Mouse (Mus musculus): ENCODE results near the gene Tgfbr3. TPM values are rescaled to one million over a fixed set of nuclear protein-coding genes. Genes with fewer than 3 reads are reported as not detected.
A peak's percentile ranks its signal among the peaks of the same experiment; 100 is the strongest.

The Tgfbr3 gene
- 10.5 and 12.3 TPM in 2 replicates for polyA plus RNA-seq (2014; fragmentation: Nextera tagmentation; extraction: Ambion mirVana)

- Histone ChIP-seq H3K4me3 (ENCODE audit: low read depth, low read length) (peak within 1 kb of the TSS; percentile 87), H3K27me3 (ENCODE audit: control insufficient read depth, insufficient read depth, low read length) (no peaks in the 10 kb centered on the region; the same call in 1 of the 2 replicates), H3K27ac (replicated peaks; ENCODE audit: low read depth, low read length) (peak within 1 kb of the TSS; percentile 79; the same call in 1 of the 2 replicates), H3K9me3 (replicated peaks; ENCODE audit: control insufficient read depth, low read length) (no peaks in the 10 kb centered on the region), H3K4me2 (ENCODE audit: low read depth, low read length) (peak within 1 kb of the TSS; percentile 96), H3K4me1 (ENCODE audit: control insufficient read depth, insufficient read depth, low read length) (no peaks in the 10 kb centered on the region), H3K36me3 (replicated peaks; ENCODE audit: control insufficient read depth, insufficient read depth, low read depth, low read length) (no peaks in the 10 kb centered on the region), H3K9ac (replicated peaks; ENCODE audit: low read length) (peak within 1 kb of the TSS; percentile 82)
- DNase-seq (ENCODE audit: low spot score) = peak; percentile 86
- ATAC-seq (replicated peaks; ENCODE audit: insufficient number of reproducible peaks, low FRiP score, low TSS enrichment, low read depth) = peak; percentile 95
- WGBS = 4% methylated on average over 43 of the region's 54 CpGs
Measured at GRCm38 (mm10) chr5:107289234-107289764, at the start of gene Tgfbr3. TSS of gene Tgfbr3 (minus strand) at chr5:107289629.

DNA sequence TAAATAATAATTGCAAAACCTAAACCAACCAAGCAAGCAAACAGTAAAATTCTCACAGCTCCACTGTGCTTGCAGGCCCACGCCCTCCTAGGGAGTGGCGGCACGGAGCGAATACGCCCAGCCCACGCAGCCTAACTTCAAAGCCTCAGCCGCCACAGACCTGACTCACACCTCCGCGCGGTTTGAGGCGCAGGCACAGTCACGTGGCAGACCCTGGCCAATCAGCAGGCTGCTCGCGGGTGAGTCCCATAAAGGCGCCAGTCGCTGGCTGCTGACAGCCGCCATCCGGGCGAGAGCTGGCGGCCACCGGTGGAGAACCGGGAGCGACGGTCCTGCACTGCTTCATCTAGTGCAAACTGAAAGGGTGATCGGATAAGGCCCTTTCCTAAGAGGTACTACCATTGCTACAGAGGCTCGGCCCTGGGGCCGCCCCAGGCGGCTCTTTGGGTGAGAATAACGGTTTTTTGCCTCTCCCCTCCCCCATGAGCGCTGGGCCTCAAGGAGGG, 41.5 kb upstream of the Tgfbr3 start, which contains the start of gene Brdt:
Brdt (plus strand) TSS at position 244 of the 506 bp plus-strand sequence.
- no peak for DNase-seq (ENCODE audit: low spot score)
- Histone ChIP-seq H3K27me3 (ENCODE audit: control insufficient read depth, insufficient read depth, low read length) (no peaks in the 10 kb centered on the region), H3K4me1 (ENCODE audit: control insufficient read depth, insufficient read depth, low read length) (no peaks in the 10 kb centered on the region), H3K4me3 (ENCODE audit: low read depth, low read length) (no peak within 1 kb of the TSS), H3K4me2 (ENCODE audit: low read depth, low read length) (no peak within 1 kb of the TSS), H3K36me3 (replicated peaks; ENCODE audit: control insufficient read depth, insufficient read depth, low read depth, low read length) (no peaks in the 10 kb centered on the region), H3K9me3 (replicated peaks; ENCODE audit: control insufficient read depth, low read length) (no peaks in the 10 kb centered on the region), H3K9ac (replicated peaks; ENCODE audit: low read length) (no peak within 1 kb of the TSS), H3K27ac (replicated peaks; ENCODE audit: low read depth, low read length) (no peak within 1 kb of the TSS)
- ATAC-seq (replicated peaks; ENCODE audit: insufficient number of reproducible peaks, low FRiP score, low TSS enrichment, low read depth) = no peak
- WGBS = 93% methylated on average over 30 of the region's 30 CpGs

GRCm38 (mm10) chr5:107320703-107321102, 31.3 kb upstream of the Tgfbr3 start:
- WGBS = 3% methylated on average over 1 of the region's 1 CpGs
- H3K9ac ChIP-seq (replicated peaks; ENCODE audit: low read length) = no peak overlapping the region
- DNase-seq (ENCODE audit: low spot score) = peak; percentile 69

GRCm38 (mm10) chr5:107317141-107317540, 27.7 kb upstream of the Tgfbr3 start:
- no peak overlapping the region for H3K4me3 ChIP-seq (ENCODE audit: low read depth, low read length)
- H3K27me3 ChIP-seq (ENCODE audit: control insufficient read depth, insufficient read depth, low read length) = no peaks in the 10 kb centered on the region
- H3K27ac ChIP-seq (replicated peaks; ENCODE audit: low read depth, low read length) = no peak overlapping the region
- H3K4me1 ChIP-seq (ENCODE audit: control insufficient read depth, insufficient read depth, low read length) = no peaks in the 10 kb centered on the region
- DNase-seq (ENCODE audit: low spot score) (no peak), ATAC-seq (replicated peaks; ENCODE audit: insufficient number of reproducible peaks, low FRiP score, low TSS enrichment, low read depth) (no peak)
- 91% methylated on average over 7 of the region's 7 CpGs for WGBS
- H3K9ac ChIP-seq (replicated peaks; ENCODE audit: low read length) = no peak overlapping the region
- H3K36me3 ChIP-seq (replicated peaks; ENCODE audit: control insufficient read depth, insufficient read depth, low read depth, low read length) = no peaks in the 10 kb centered on the region
- no peaks in the 10 kb centered on the region for H3K9me3 ChIP-seq (replicated peaks; ENCODE audit: control insufficient read depth, low read length)
- H3K4me2 ChIP-seq (ENCODE audit: low read depth, low read length) = no peak overlapping the region

More at GRCm38 (mm10) chr5:107320703-107321102, 31.3 kb upstream of the Tgfbr3 start:
- Histone ChIP-seq H3K27me3 (ENCODE audit: control insufficient read depth, insufficient read depth, low read length) (no peaks in the 10 kb centered on the region), H3K9me3 (replicated peaks; ENCODE audit: control insufficient read depth, low read length) (no peaks in the 10 kb centered on the region), H3K4me3 (ENCODE audit: low read depth, low read length) (no peak overlapping the region), H3K4me2 (ENCODE audit: low read depth, low read length) (no peak overlapping the region), H3K36me3 (replicated peaks; ENCODE audit: control insufficient read depth, insufficient read depth, low read depth, low read length) (no peaks in the 10 kb centered on the region), H3K27ac (replicated peaks; ENCODE audit: low read depth, low read length) (no peak overlapping the region), H3K4me1 (ENCODE audit: control insufficient read depth, insufficient read depth, low read length) (no peaks in the 10 kb centered on the region)
- no peak for ATAC-seq (replicated peaks; ENCODE audit: insufficient number of reproducible peaks, low FRiP score, low TSS enrichment, low read depth)

DNA sequence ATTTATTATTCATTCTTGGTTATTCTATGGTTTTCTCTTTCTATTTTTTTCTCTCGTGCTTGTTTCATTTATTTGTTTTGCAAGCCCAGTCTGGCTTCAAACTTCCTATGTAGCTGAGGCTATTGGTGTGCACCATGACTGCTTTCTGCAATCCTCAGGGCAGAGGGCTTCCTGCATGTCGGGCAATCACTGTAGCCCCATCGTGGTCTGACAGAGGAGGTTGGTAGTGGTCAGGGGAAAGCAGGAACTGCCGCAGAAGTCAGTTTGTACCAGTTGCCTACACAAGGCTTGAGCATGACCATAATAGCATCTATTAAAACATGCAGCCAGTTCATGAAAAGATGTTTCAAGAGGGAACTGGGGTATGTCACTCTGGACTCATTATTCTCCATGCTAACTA, 18.0 kb upstream of the Tgfbr3 start:
- Histone ChIP-seq H3K9me3 (replicated peaks; ENCODE audit: control insufficient read depth, low read length) (no peaks in the 10 kb centered on the region), H3K4me1 (ENCODE audit: control insufficient read depth, insufficient read depth, low read length) (no peaks in the 10 kb centered on the region), H3K9ac (replicated peaks; ENCODE audit: low read length) (no peak overlapping the region), H3K4me2 (ENCODE audit: low read depth, low read length) (no peak overlapping the region), H3K27ac (replicated peaks; ENCODE audit: low read depth, low read length) (no peak overlapping the region), H3K4me3 (ENCODE audit: low read depth, low read length) (no peak overlapping the region), H3K36me3 (replicated peaks; ENCODE audit: control insufficient read depth, insufficient read depth, low read depth, low read length) (no peaks in the 10 kb centered on the region), H3K27me3 (ENCODE audit: control insufficient read depth, insufficient read depth, low read length) (no peaks in the 10 kb centered on the region)
- no peak for DNase-seq (ENCODE audit: low spot score)
- no peak for ATAC-seq (replicated peaks; ENCODE audit: insufficient number of reproducible peaks, low FRiP score, low TSS enrichment, low read depth)
- 73% methylated on average over 4 of the region's 4 CpGs for WGBS

DNA sequence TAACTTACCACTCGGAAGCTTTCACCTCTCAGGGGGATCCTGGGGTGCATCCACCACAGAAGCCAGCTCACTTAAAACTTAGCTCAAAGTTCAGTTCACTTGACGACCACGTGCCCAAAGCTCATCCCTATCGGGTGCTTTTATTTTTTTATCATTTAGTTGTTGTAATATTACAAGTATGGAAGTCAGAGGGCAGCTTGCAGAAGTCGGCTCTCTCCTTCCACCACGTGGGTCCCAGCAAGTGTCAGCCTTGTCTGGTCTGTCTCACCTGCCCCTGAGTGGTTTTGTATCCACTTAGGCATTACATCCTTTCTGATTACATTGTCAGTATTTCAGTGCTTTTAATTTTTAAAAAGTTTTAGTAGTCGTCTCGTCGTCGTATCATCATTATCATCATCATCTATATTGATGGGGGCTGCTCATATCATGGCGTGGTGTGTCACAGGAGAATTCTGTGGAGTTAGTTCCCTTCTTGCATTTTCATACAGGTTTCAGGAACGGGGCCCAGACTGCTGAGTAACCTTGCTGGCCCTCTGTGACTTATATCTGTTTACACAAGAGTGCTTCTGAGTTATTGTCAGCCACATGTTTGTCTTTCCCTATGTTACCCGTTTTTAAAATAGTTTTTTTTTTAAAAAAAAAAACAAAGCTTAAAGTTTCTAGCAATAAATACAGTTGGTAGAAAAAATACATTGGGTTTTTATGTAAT, 14.8 kb upstream of the Tgfbr3 start:
- H3K4me2 ChIP-seq (ENCODE audit: low read depth, low read length) = no peak overlapping the region
- no peak for ATAC-seq (replicated peaks; ENCODE audit: insufficient number of reproducible peaks, low FRiP score, low TSS enrichment, low read depth)
- no peaks in the 10 kb centered on the region for H3K27me3 ChIP-seq (ENCODE audit: control insufficient read depth, insufficient read depth, low read length)
- H3K4me3 ChIP-seq (ENCODE audit: low read depth, low read length) = no peak overlapping the region
- no peaks in the 10 kb centered on the region for H3K36me3 ChIP-seq (replicated peaks; ENCODE audit: control insufficient read depth, insufficient read depth, low read depth, low read length)
- H3K9ac ChIP-seq (replicated peaks; ENCODE audit: low read length) = no peak overlapping the region
- H3K27ac ChIP-seq (replicated peaks; ENCODE audit: low read depth, low read length) = no peak overlapping the region
- no peak for DNase-seq (ENCODE audit: low spot score)
- no peaks in the 10 kb centered on the region for H3K9me3 ChIP-seq (replicated peaks; ENCODE audit: control insufficient read depth, low read length)
- no peaks in the 10 kb centered on the region for H3K4me1 ChIP-seq (ENCODE audit: control insufficient read depth, insufficient read depth, low read length)
- 73% methylated on average over 13 of the region's 13 CpGs for WGBS

- Histone ChIP-seq H3K9me3 (replicated peaks; ENCODE audit: control insufficient read depth, low read length) (no peaks in the 10 kb centered on the region), H3K9ac (replicated peaks; ENCODE audit: low read length) (no peak overlapping the region), H3K27me3 (ENCODE audit: control insufficient read depth, insufficient read depth, low read length) (no peaks in the 10 kb centered on the region), H3K27ac (replicated peaks; ENCODE audit: low read depth, low read length) (no peak overlapping the region), H3K4me2 (ENCODE audit: low read depth, low read length) (no peak overlapping the region), H3K36me3 (replicated peaks; ENCODE audit: control insufficient read depth, insufficient read depth, low read depth, low read length) (no peaks in the 10 kb centered on the region), H3K4me3 (ENCODE audit: low read depth, low read length) (no peak overlapping the region), H3K4me1 (ENCODE audit: control insufficient read depth, insufficient read depth, low read length) (no peaks in the 10 kb centered on the region)
- DNase-seq (ENCODE audit: low spot score) (no peak), ATAC-seq (replicated peaks; ENCODE audit: insufficient number of reproducible peaks, low FRiP score, low TSS enrichment, low read depth) (no peak)
- 48% methylated on average over 11 of the region's 11 CpGs for WGBS
Measured at GRCm38 (mm10) chr5:107303350-107303861, 14.0 kb upstream of the Tgfbr3 start.

- no peak overlapping the region for H3K4me2 ChIP-seq (ENCODE audit: low read depth, low read length)
- H3K27me3 ChIP-seq (ENCODE audit: control insufficient read depth, insufficient read depth, low read length) = no peaks in the 10 kb centered on the region
- no peak overlapping the region for H3K4me3 ChIP-seq (ENCODE audit: low read depth, low read length)
- 81% methylated on average over 11 of the region's 11 CpGs for WGBS
- no peaks in the 10 kb centered on the region for H3K36me3 ChIP-seq (replicated peaks; ENCODE audit: control insufficient read depth, insufficient read depth, low read depth, low read length)
- ATAC-seq (replicated peaks; ENCODE audit: insufficient number of reproducible peaks, low FRiP score, low TSS enrichment, low read depth) = no peak
- no peaks in the 10 kb centered on the region for H3K9me3 ChIP-seq (replicated peaks; ENCODE audit: control insufficient read depth, low read length)
- no peak overlapping the region for H3K9ac ChIP-seq (replicated peaks; ENCODE audit: low read length)
- no peak for DNase-seq (ENCODE audit: low spot score)
- H3K4me1 ChIP-seq (ENCODE audit: control insufficient read depth, insufficient read depth, low read length) = no peaks in the 10 kb centered on the region
- H3K27ac ChIP-seq (replicated peaks; ENCODE audit: low read depth, low read length) = no peak overlapping the region
Measured at GRCm38 (mm10) chr5:107298854-107299253, 9.4 kb upstream of the Tgfbr3 start.

Data from embryonic facial prominence, embryonic 11.5 days (tissue).